Mouse (Mus musculus) heart, adult 8-10 months (tissue): ENCODE data around the gene Tollip. TPM values are rescaled to one million over a fixed set of nuclear protein-coding genes. Genes with fewer than 3 reads are reported as not detected.

Experiments
- total RNA-seq, 4 experiments: library from RNA; stranded (reverse); gene quantifications; 2 replicates each; pipeline ENCODE4 v1.2.4; 2022

The Tollip gene
- total RNA-seq, 4 experiments from 2014 or later: 55.3 to 61.2 (median 57.8) TPM

Other genes starting within 250 kb of the Tollip start
- not detected for gene Muc2, start 228.2 kb downstream of the Tollip start, total RNA-seq
- not detected for gene Muc5ac, start 129.5 kb downstream of the Tollip start, total RNA-seq
- gene Muc5b, start 79.4 kb downstream of the Tollip start, total RNA-seq: under 1 TPM in 1 of 4 experiments, not detected in 3; 0.23 TPM
- gene Brsk2, start 31.2 kb upstream of the Tollip start, total RNA-seq: under 1 TPM; 0.16 to 0.43 (median 0.22) TPM
- gene Mob2, start 142.6 kb upstream of the Tollip start, total RNA-seq: 10 to 100 TPM; 45.2 to 53.5 (median 46.9) TPM
- 10 to 100 TPM; 26.3 to 48.9 (median 37.9) TPM for gene Dusp8, start 177.3 kb upstream of the Tollip start, total RNA-seq
- gene Gm45618, start 202.2 kb upstream of the Tollip start, total RNA-seq: not detected
- not detected for gene Gm39115, start 217.5 kb upstream of the Tollip start, total RNA-seq
- gene Gm45337, start 226.1 kb upstream of the Tollip start, total RNA-seq: not detected
- gene Gm29735, start 238.6 kb upstream of the Tollip start, total RNA-seq: not detected
- gene Gm4553, start 247.2 kb upstream of the Tollip start, total RNA-seq: not detected